ENCODE assay signal across 8 mouse cellular contexts in genomic region chr7:75848115-75848775, GRCm38 (mm10). TPM values are rescaled to one million over a fixed set of nuclear protein-coding genes. Genes with fewer than 3 reads are reported as not detected.
DNase-seq lines count a peak whose midpoint lies in the region; ATAC-seq lines count a peak whose summit lies in the region.

Gene Klhl25 (plus strand): TSS chr7:75848310.

- H3K9me3 ChIP-seq in heart, embryonic 14.5 days (ENCODE audit: control insufficient read depth, low read length), result no peaks in the 10 kb centered on the region
- H3K9me3 ChIP-seq in liver, embryonic 13.5 days (replicated peaks), result no peaks in the 10 kb centered on the region
- no peaks in the 10 kb centered on the region for H3K9me3 ChIP-seq in stomach, embryonic 16.5 days (replicated peaks; ENCODE audit: control insufficient read depth, low read length)

- peak; percentile 96 for DNase-seq in c-Kit-negative CD71-positive TER-119-positive erythroid progenitor cells, embryonic 14.5 days (ENCODE audit: low read depth, low spot score)
- DNase-seq in fibroblast of lung, adult 2 months (ENCODE audit: low read depth), result peak; percentile 94
- DNase-seq in kidney, postnatal 14 days, result peak; percentile 98
- DNase-seq in liver, embryonic 13.5 days, result peak; percentile 97
- peak; percentile 97 for DNase-seq in neural tube, embryonic 10.5 days (ENCODE audit: extremely low spot score, low spot score)

- H3K36me3 ChIP-seq in heart, embryonic 14.5 days (ENCODE audit: control insufficient read depth, insufficient read depth, low read length), result peaks cover 11% of the 10 kb centered on the region; the same call in 1 of the 2 replicates
- H3K36me3 ChIP-seq in liver, embryonic 13.5 days, result peaks cover 17% of the 10 kb centered on the region
- no peaks in the 10 kb centered on the region for H3K36me3 ChIP-seq in stomach, embryonic 16.5 days (ENCODE audit: control insufficient read depth, insufficient read depth, low read length)

- under 1% methylated on average over 60 of the region's 60 CpGs for WGBS in heart, embryonic 14.5 days
- under 1% methylated on average over 60 of the region's 60 CpGs for WGBS in liver, embryonic 13.5 days (ENCODE audit: insufficient replicate concordance)
- WGBS in stomach, embryonic 16.5 days, result under 1% methylated on average over 60 of the region's 60 CpGs

- peak within 1 kb of the TSS; percentile 77 to 78 for H3K27ac ChIP-seq in heart, embryonic 14.5 days (replicated peaks in 1 of 2; ENCODE audit: control insufficient read depth in 1 of 2, insufficient read depth in 1 of 2, low read depth in 2 of 2, low read length in 2 of 2)
- peak within 1 kb of the TSS; percentile 88 for H3K27ac ChIP-seq in liver, embryonic 13.5 days
- H3K27ac ChIP-seq in stomach, embryonic 16.5 days (ENCODE audit: low read length), result peak within 1 kb of the TSS; percentile 93

- peak within 1 kb of the TSS; percentile 73 to 93 for H3K4me3 ChIP-seq in heart, embryonic 14.5 days (ENCODE audit: control insufficient read depth in 1 of 2, insufficient read depth in 1 of 2, low read depth in 1 of 2, low read length in 2 of 2)
- H3K4me3 ChIP-seq in liver, embryonic 13.5 days (replicated peaks), result peak within 1 kb of the TSS; percentile 96
- H3K4me3 ChIP-seq in stomach, embryonic 16.5 days (replicated peaks; ENCODE audit: low read length), result peak within 1 kb of the TSS; percentile 90

- peak within 1 kb of the TSS; percentile 70 for H3K4me2 ChIP-seq in heart, embryonic 14.5 days (ENCODE audit: low read length)
- H3K4me2 ChIP-seq in liver, embryonic 13.5 days, result peak within 1 kb of the TSS; percentile 88
- H3K4me2 ChIP-seq in stomach, embryonic 16.5 days (ENCODE audit: low read depth, low read length), result peak within 1 kb of the TSS; percentile 97

- no peaks in the 10 kb centered on the region for H3K27me3 ChIP-seq in heart, embryonic 14.5 days (ENCODE audit: control insufficient read depth, insufficient read depth, low read length)
- no peaks in the 10 kb centered on the region for H3K27me3 ChIP-seq in liver, embryonic 13.5 days
- H3K27me3 ChIP-seq in stomach, embryonic 16.5 days (ENCODE audit: control insufficient read depth, insufficient read depth, low read length), result no peaks in the 10 kb centered on the region

- peak; percentile 97 for ATAC-seq in CD4-positive, CD25-positive, alpha-beta regulatory T cell, adult 4 months
- ATAC-seq in heart, embryonic 14.5 days (ENCODE audit: insufficient number of reproducible peaks, insufficient read depth, low FRiP score, low read depth), result peak; percentile 94
- ATAC-seq in liver, embryonic 13.5 days (ENCODE audit: low read depth), result peak; percentile 97
- ATAC-seq in stomach, embryonic 16.5 days (ENCODE audit: insufficient read depth, low FRiP score), result peak; percentile 96

- H3K9ac ChIP-seq in heart, embryonic 14.5 days (ENCODE audit: low read length), result peak within 1 kb of the TSS; percentile 92
- H3K9ac ChIP-seq in liver, embryonic 13.5 days, result peak within 1 kb of the TSS; percentile 96
- H3K9ac ChIP-seq in stomach, embryonic 16.5 days (ENCODE audit: low read length), result peak within 1 kb of the TSS; percentile 89

- peaks cover 20 to 25% of the 10 kb centered on the region in 2 experiments for H3K4me1 ChIP-seq in heart, embryonic 14.5 days (ENCODE audit: control insufficient read depth in 2 of 2, insufficient read depth in 2 of 2, low read length in 2 of 2)
- peaks cover 55% of the 10 kb centered on the region for H3K4me1 ChIP-seq in liver, embryonic 13.5 days (replicated peaks)
- H3K4me1 ChIP-seq in stomach, embryonic 16.5 days (ENCODE audit: control insufficient read depth, insufficient read depth, low read length), result peaks cover 22% of the 10 kb centered on the region

RNA-seq across cellular contexts. Expression of gene Klhl25, which starts in this region (rescaled TPM):
- 10 to 100 TPM; 11.1 to 15.7 TPM for polyA plus RNA-seq in CD4-positive, CD25-positive, alpha-beta regulatory T cell, adult 4 months (2017; shearing (Covaris generic))
- 8.3 and 9.4 TPM in 2 replicates for polyA plus RNA-seq in heart, embryonic 14.5 days (2014; fragmentation: Nextera tagmentation; extraction: Ambion mirVana)
- 10.3 and 11.3 TPM in 2 replicates for polyA plus RNA-seq in liver, embryonic 13.5 days (2015; fragmentation: Nextera tagmentation; extraction: Ambion mirVana)
- polyA plus RNA-seq in stomach, embryonic 16.5 days (2015; fragmentation: Nextera tagmentation; extraction: Ambion mirVana), result 13.3 and 14.7 TPM in 2 replicates

Comparison
In these comparisons a context has a peak if more than half of its experiments do, and no peak if none do; other contexts are left out.
1. Peak in every context shown above with its lines: DNase-seq, ATAC-seq, H3K4me3 ChIP-seq and H3K27ac ChIP-seq.